Mouse (Mus musculus) cerebellum, postnatal 14 days (tissue): ENCODE results near the gene Cul5.

ENCODE experiments used
- DNase-seq, 2 experiments: peaks; one replicate each; pipeline ENCODE4 v3.0.0; 2021; ENCODE audit warnings: mixed read lengths in 2 of 2

Gene Cul5

GRCm38 (mm10) chr9:53669680-53670219 is at the start of gene Cul5:
Gene Cul5, minus strand, starts transcription at chr9:53670014.
- DNase-seq = peak; percentile 17 to 43

- DNase-seq = peak; percentile 81 to 83
These were observed 36.3 kb upstream of the Cul5 start, which contains the start of gene Rab39 for GRCm38 (mm10) chr9:53705992-53706696. Gene Rab39, minus strand, starts transcription at chr9:53706232.

- DNase-seq = peak; percentile 45 to 47
These were observed 35.7 kb upstream of the Cul5 start for GRCm38 (mm10) chr9:53705491-53705991.

GRCm38 (mm10) chr9:53702991-53703390 is 33.2 kb upstream of the Cul5 start:
- no peak for DNase-seq

- DNase-seq = no peak
These were observed 30.7 kb upstream of the Cul5 start for GRCm38 (mm10) chr9:53700496-53700895.

- DNase-seq = no peak
These were observed 26.0 kb upstream of the Cul5 start for GRCm38 (mm10) chr9:53695846-53696245.

GRCm38 (mm10) chr9:53693718-53694117 is 23.9 kb upstream of the Cul5 start:
- no peak for DNase-seq

GRCm38 (mm10) chr9:53691745-53692670 is 22.2 kb upstream of the Cul5 start:
- no peak for DNase-seq

- DNase-seq = no peak
These were observed 11.0 kb upstream of the Cul5 start for GRCm38 (mm10) chr9:53680851-53681250.

- DNase-seq = no peak
These were observed 7.1 kb upstream of the Cul5 start for GRCm38 (mm10) chr9:53676921-53677320.

- DNase-seq = peak; percentile 86 to 90
These were observed 3.8 kb upstream of the Cul5 start for GRCm38 (mm10) chr9:53673571-53673970.

GRCm38 (mm10) chr9:53667020-53667669 is 2.7 kb downstream of the Cul5 start:
- peak; percentile 97 for DNase-seq

GRCm38 (mm10) chr9:53666665-53667019 is 3.2 kb downstream of the Cul5 start:
- no peak for DNase-seq

- no peak for DNase-seq
These were observed 4.4 kb downstream of the Cul5 start for GRCm38 (mm10) chr9:53665428-53665827.

GRCm38 (mm10) chr9:53664819-53665218 is 5.0 kb downstream of the Cul5 start:
- DNase-seq = no peak

GRCm38 (mm10) chr9:53634796-53635195 is 35.0 kb downstream of the Cul5 start:
- DNase-seq = no peak

- DNase-seq = no peak
These were observed 54.6 kb downstream of the Cul5 start for GRCm38 (mm10) chr9:53615246-53615645.

GRCm38 (mm10) chr9:53614286-53614685 is 55.5 kb downstream of the Cul5 start:
- DNase-seq = no peak

- DNase-seq = peak; percentile 99
These were observed 59.6 kb downstream of the Cul5 start, which contains the start of gene Acat1 for GRCm38 (mm10) chr9:53609968-53610781. Gene Acat1, minus strand, starts transcription at chr9:53610382.

- DNase-seq = peak; percentile 19 to 34
These were observed 60.4 kb downstream of the Cul5 start for GRCm38 (mm10) chr9:53609306-53609967.

- no peak for DNase-seq
These were observed 62.0 kb downstream of the Cul5 start for GRCm38 (mm10) chr9:53607816-53608215.
